Mouse (Mus musculus) embryonic facial prominence, embryonic 13.5 days (tissue): ENCODE results near the gene Scaf11. TPM values are rescaled to one million over a fixed set of nuclear protein-coding genes. Genes with fewer than 3 reads are reported as not detected.

Experiments used
- ATAC-seq: fragments of 200-750 bp; cut with Nextera tagmentation; 2 replicates; pipeline ENCODE4 v1.8.0; 2017; ENCODE audit warnings: low read depth; ENCODE audit not compliant: insufficient number of reproducible peaks, insufficient read depth, low FRiP score, low TSS enrichment
- H3K27ac ChIP-seq: fragments of 300-500 bp; sonication (generic); 2 replicates; pipeline ENCODE4 v1.5.1; 2015; ENCODE audit warnings: moderate library complexity, mild to moderate bottlenecking, inconsistent platforms
- H3K27me3 ChIP-seq: fragments of 300-500 bp; sonication (generic); 2 replicates; pipeline ENCODE4 v1.6.1; 2015; ENCODE audit warnings: mild to moderate bottlenecking, inconsistent platforms
- H3K36me3 ChIP-seq: fragments of 300-500 bp; sonication (generic); 2 replicates; pipeline ENCODE4 v1.6.1; 2015; ENCODE audit warnings: mild to moderate bottlenecking, inconsistent platforms
- H3K4me1 ChIP-seq: fragments of 300-500 bp; sonication (generic); 2 replicates; pipeline ENCODE4 v1.6.1; 2015; ENCODE audit warnings: inconsistent platforms
- H3K4me2 ChIP-seq: fragments of 300-500 bp; sonication (generic); 2 replicates; pipeline ENCODE4 v1.6.1; 2015; ENCODE audit warnings: moderate library complexity, mild to moderate bottlenecking, inconsistent platforms
- H3K4me3 ChIP-seq: fragments of 300-500 bp; sonication (generic); 2 replicates; pipeline ENCODE4 v1.5.1; 2015; ENCODE audit warnings: mild to moderate bottlenecking, inconsistent platforms
- H3K9ac ChIP-seq: fragments of 300-500 bp; sonication (generic); 2 replicates; pipeline ENCODE4 v1.6.1; 2015; ENCODE audit warnings: mild to moderate bottlenecking, inconsistent platforms
- H3K9me3 ChIP-seq: fragments of 300-500 bp; sonication (generic); 2 replicates; pipeline ENCODE4 v1.6.1; 2016; ENCODE audit warnings: inconsistent platforms
- WGBS: fragments of 180-500 bp; shearing (Covaris S2); methylation state at CpG from one replicate; pipeline ENCODE4 v1.1.7; 2015; ENCODE audit warnings: mixed read lengths; 5-methylcytosine and 5-hydroxymethylcytosine counted together
- polyA plus RNA-seq: library from polyadenylated mRNA; unstranded; fragments of >200 nt; fragmentation: Nextera tagmentation; extraction: Ambion mirVana; gene quantifications from 2 replicates; pipeline ENCODE4 v1.2.1, GENCODE M21; 2015

Gene Scaf11
- polyA plus RNA-seq, 1 experiment from 2014 or later, result 105 TPM

- H3K4me1 ChIP-seq, result peaks cover 29% of the 10 kb centered on the region
- H3K4me2 ChIP-seq, result no peak overlapping the region
- no peaks in the 10 kb centered on the region for H3K9me3 ChIP-seq
- H3K4me3 ChIP-seq, result no peak overlapping the region
- no peaks in the 10 kb centered on the region for H3K36me3 ChIP-seq
- ATAC-seq, result no peak
- WGBS, result 58% methylated on average over 12 of the region's 12 CpGs
- no peak overlapping the region for H3K9ac ChIP-seq
- no peak overlapping the region for H3K27ac ChIP-seq
- no peaks in the 10 kb centered on the region for H3K27me3 ChIP-seq
Measured at GRCm38 (mm10) chr15:96487066-96487698, 26.5 kb upstream of the Scaf11 start.

- Histone ChIP-seq H3K4me1 (no peaks in the 10 kb centered on the region), H3K9ac (no peak overlapping the region), H3K9me3 (no peaks in the 10 kb centered on the region), H3K4me2 (no peak overlapping the region), H3K27me3 (no peaks in the 10 kb centered on the region), H3K36me3 (no peaks in the 10 kb centered on the region), H3K4me3 (no peak overlapping the region), H3K27ac (no peak overlapping the region)
- WGBS, result 77% methylated on average over 3 of the region's 3 CpGs
- no peak for ATAC-seq
Measured at GRCm38 (mm10) chr15:96480822-96481221, 20.2 kb upstream of the Scaf11 start.

GRCm38 (mm10) chr15:96478006-96478405 lies 17.4 kb upstream of the Scaf11 start:
- H3K4me1 ChIP-seq, result no peaks in the 10 kb centered on the region
- H3K27ac ChIP-seq, result no peak overlapping the region
- no peaks in the 10 kb centered on the region for H3K27me3 ChIP-seq
- no peak overlapping the region for H3K9ac ChIP-seq
- H3K4me3 ChIP-seq, result no peak overlapping the region
- H3K4me2 ChIP-seq, result no peak overlapping the region
- no peak for ATAC-seq
- WGBS, result 89% methylated on average over 12 of the region's 12 CpGs
- no peaks in the 10 kb centered on the region for H3K9me3 ChIP-seq
- no peaks in the 10 kb centered on the region for H3K36me3 ChIP-seq

GRCm38 (mm10) chr15:96476359-96476758 lies 15.7 kb upstream of the Scaf11 start:
- no peaks in the 10 kb centered on the region for H3K4me1 ChIP-seq
- H3K4me2 ChIP-seq, result no peak overlapping the region
- ATAC-seq, result no peak
- H3K27me3 ChIP-seq, result no peaks in the 10 kb centered on the region
- H3K9ac ChIP-seq, result no peak overlapping the region
- H3K27ac ChIP-seq, result no peak overlapping the region
- no peaks in the 10 kb centered on the region for H3K9me3 ChIP-seq
- H3K4me3 ChIP-seq, result no peak overlapping the region
- no peaks in the 10 kb centered on the region for H3K36me3 ChIP-seq
- 8% methylated on average over 7 of the region's 7 CpGs for WGBS

- ATAC-seq, result no peak
- Histone ChIP-seq H3K27ac (no peak overlapping the region), H3K9me3 (no peaks in the 10 kb centered on the region), H3K36me3 (no peaks in the 10 kb centered on the region), H3K4me1 (no peaks in the 10 kb centered on the region), H3K9ac (no peak overlapping the region), H3K27me3 (no peaks in the 10 kb centered on the region), H3K4me2 (no peak overlapping the region), H3K4me3 (no peak overlapping the region)
- WGBS, result 80% methylated on average over 7 of the region's 7 CpGs
Measured at GRCm38 (mm10) chr15:96475571-96475972, 14.9 kb upstream of the Scaf11 start.

GRCm38 (mm10) chr15:96474325-96474955 lies 13.8 kb upstream of the Scaf11 start:
- Histone ChIP-seq H3K36me3 (no peaks in the 10 kb centered on the region), H3K27me3 (no peaks in the 10 kb centered on the region), H3K9ac (no peak overlapping the region), H3K4me3 (no peak overlapping the region), H3K4me1 (no peaks in the 10 kb centered on the region), H3K27ac (no peak overlapping the region), H3K4me2 (no peak overlapping the region), H3K9me3 (no peaks in the 10 kb centered on the region)
- ATAC-seq, result no peak
- WGBS, result 55% methylated on average over 20 of the region's 20 CpGs

- Histone ChIP-seq H3K36me3 (no peaks in the 10 kb centered on the region), H3K27me3 (no peaks in the 10 kb centered on the region), H3K27ac (no peak overlapping the region), H3K9ac (no peak overlapping the region), H3K4me1 (no peaks in the 10 kb centered on the region), H3K9me3 (no peaks in the 10 kb centered on the region), H3K4me2 (no peak overlapping the region), H3K4me3 (no peak overlapping the region)
- WGBS, result 88% methylated on average over 15 of the region's 15 CpGs
- no peak for ATAC-seq
Measured at GRCm38 (mm10) chr15:96473920-96474319, 13.3 kb upstream of the Scaf11 start.

- WGBS, result 76% methylated on average over 2 of the region's 2 CpGs
- Histone ChIP-seq H3K9ac (no peak overlapping the region), H3K4me3 (no peak overlapping the region), H3K9me3 (no peaks in the 10 kb centered on the region), H3K27ac (no peak overlapping the region), H3K27me3 (no peaks in the 10 kb centered on the region), H3K4me1 (0 out of 2 replicates have a peak, but pooled peaks cover 6% of the 10 kb centered on the region), H3K4me2 (no peak overlapping the region), H3K36me3 (no peaks in the 10 kb centered on the region)
- ATAC-seq, result no peak
Measured at GRCm38 (mm10) chr15:96468316-96468715, 7.7 kb upstream of the Scaf11 start.

- 0 out of 2 replicates have a peak, but pooled peaks cover 6% of the 10 kb centered on the region for H3K4me1 ChIP-seq
- H3K27me3 ChIP-seq, result no peaks in the 10 kb centered on the region
- no peak overlapping the region for H3K4me3 ChIP-seq
- H3K27ac ChIP-seq, result no peak overlapping the region
- H3K4me2 ChIP-seq, result no peak overlapping the region
- H3K9ac ChIP-seq, result no peak overlapping the region
- no peaks in the 10 kb centered on the region for H3K36me3 ChIP-seq
- WGBS, result 76% methylated on average over 5 of the region's 5 CpGs
- no peak for ATAC-seq
- H3K9me3 ChIP-seq, result no peaks in the 10 kb centered on the region
Measured at GRCm38 (mm10) chr15:96467844-96468243, 7.2 kb upstream of the Scaf11 start.

- Histone ChIP-seq H3K36me3 (no peaks in the 10 kb centered on the region), H3K4me1 (peaks cover 16% of the 10 kb centered on the region), H3K4me3 (no peak overlapping the region), H3K9me3 (no peaks in the 10 kb centered on the region), H3K27ac (no peak overlapping the region), H3K4me2 (no peak overlapping the region), H3K9ac (no peak overlapping the region), H3K27me3 (no peaks in the 10 kb centered on the region)
- 88% methylated on average over 13 of the region's 13 CpGs for WGBS
- ATAC-seq, result no peak
Measured at GRCm38 (mm10) chr15:96466362-96466903, 5.8 kb upstream of the Scaf11 start.

GRCm38 (mm10) chr15:96465076-96465475 lies 4.4 kb upstream of the Scaf11 start:
- Histone ChIP-seq H3K4me3 (no peak overlapping the region), H3K4me1 (peaks cover 16% of the 10 kb centered on the region), H3K4me2 (no peak overlapping the region), H3K9ac (no peak overlapping the region), H3K9me3 (no peaks in the 10 kb centered on the region), H3K27ac (no peak overlapping the region), H3K27me3 (no peaks in the 10 kb centered on the region), H3K36me3 (no peaks in the 10 kb centered on the region)
- no peak for ATAC-seq
- WGBS, result 57% methylated on average over 11 of the region's 11 CpGs

GRCm38 (mm10) chr15:96463821-96464220 lies 3.2 kb upstream of the Scaf11 start:
- ATAC-seq, result no peak
- Histone ChIP-seq H3K27me3 (no peaks in the 10 kb centered on the region), H3K9ac (no peak overlapping the region), H3K4me1 (peaks cover 18% of the 10 kb centered on the region), H3K4me3 (no peak overlapping the region), H3K9me3 (no peaks in the 10 kb centered on the region), H3K36me3 (no peaks in the 10 kb centered on the region), H3K27ac (no peak overlapping the region), H3K4me2 (no peak overlapping the region)
- 94% methylated on average over 15 of the region's 15 CpGs for WGBS
